Mouse (Mus musculus): Measurements from ENCODE around the gene Fgfrl1. TPM values are rescaled to one million over a fixed set of nuclear protein-coding genes. Genes with fewer than 3 reads are reported as not detected.

Gene Fgfrl1
- polyA plus RNA-seq, 1 experiment = 30.9 TPM

GRCm38 (mm10) chr5:108653341-108653740 lies 38.8 kb upstream of the Fgfrl1 start:
- no peak overlapping the region for H3ac ChIP-seq (ENCODE audit: control insufficient read depth, insufficient read length, low read depth)
- H3K79me3 ChIP-seq (ENCODE audit: low read depth) = no peaks in the 10 kb centered on the region
- H3K36me3 ChIP-seq (ENCODE audit: control insufficient read depth, insufficient read depth) = peaks cover 16% of the 10 kb centered on the region
- H3K27me3 ChIP-seq (ENCODE audit: control insufficient read depth, insufficient read depth, insufficient read length) = no peaks in the 10 kb centered on the region
- H3K4me3 ChIP-seq (ENCODE audit: insufficient read depth, poor library complexity, severe bottlenecking) = no peak overlapping the region
- no peaks in the 10 kb centered on the region for H3K79me2 ChIP-seq (ENCODE audit: control insufficient read depth, insufficient read depth)
- no peak for TF ChIP-seq USF1 (IDR thresholded peaks at IDR 0.05; ENCODE audit: low read depth)
- no peak for TF ChIP-seq MYOG (IDR thresholded peaks at IDR 0.05; ENCODE audit: control insufficient read depth, extremely low read depth, insufficient read length)
- TF ChIP-seq CTCF (IDR thresholded peaks at IDR 0.05; ENCODE audit: control insufficient read depth, insufficient read depth, insufficient read length) = no peak
- TF ChIP-seq MYOD1 (IDR thresholded peaks at IDR 0.05; ENCODE audit: control insufficient read depth, insufficient read length, low read depth) = no peak
- no peak for TF ChIP-seq MAX (IDR thresholded peaks at IDR 0.05)
- TF ChIP-seq CEBPB (IDR thresholded peaks at IDR 0.05; ENCODE audit: low read depth) = no peak
- no peak for TF ChIP-seq FOSL1 (IDR thresholded peaks at IDR 0.05; ENCODE audit: insufficient read depth, low read length, poor library complexity, severe bottlenecking)

GRCm38 (mm10) chr5:108654444-108654990 lies 37.7 kb upstream of the Fgfrl1 start:
- TF ChIP-seq MYOG (IDR thresholded peaks at IDR 0.05; ENCODE audit: control insufficient read depth, extremely low read depth, insufficient read length) (no peak), CTCF (IDR thresholded peaks at IDR 0.05; ENCODE audit: control insufficient read depth, insufficient read depth, insufficient read length) (no peak), MYOD1 (IDR thresholded peaks at IDR 0.05; ENCODE audit: control insufficient read depth, insufficient read length, low read depth) (no peak), MAX (IDR thresholded peaks at IDR 0.05) (no peak), USF1 (IDR thresholded peaks at IDR 0.05; ENCODE audit: low read depth) (no peak), CEBPB (IDR thresholded peaks at IDR 0.05; ENCODE audit: low read depth) (no peak), FOSL1 (IDR thresholded peaks at IDR 0.05; ENCODE audit: insufficient read depth, low read length, poor library complexity, severe bottlenecking) (no peak)
- Histone ChIP-seq H3K36me3 (ENCODE audit: control insufficient read depth, insufficient read depth) (peaks cover 16% of the 10 kb centered on the region), H3K79me2 (ENCODE audit: control insufficient read depth, insufficient read depth) (peaks cover 5% of the 10 kb centered on the region), H3K27me3 (ENCODE audit: control insufficient read depth, insufficient read depth, insufficient read length) (no peaks in the 10 kb centered on the region), H3K79me3 (ENCODE audit: low read depth) (no peaks in the 10 kb centered on the region), H3K4me3 (ENCODE audit: insufficient read depth, poor library complexity, severe bottlenecking) (no peak overlapping the region), H3ac (ENCODE audit: control insufficient read depth, insufficient read length, low read depth) (no peak overlapping the region)

- Histone ChIP-seq H3ac (ENCODE audit: control insufficient read depth, insufficient read length, low read depth) (no peak overlapping the region), H3K36me3 (ENCODE audit: control insufficient read depth, insufficient read depth) (peaks cover 16% of the 10 kb centered on the region), H3K79me3 (ENCODE audit: low read depth) (peaks cover 4% of the 10 kb centered on the region), H3K27me3 (ENCODE audit: control insufficient read depth, insufficient read depth, insufficient read length) (no peaks in the 10 kb centered on the region), H3K79me2 (ENCODE audit: control insufficient read depth, insufficient read depth) (peaks cover 13% of the 10 kb centered on the region), H3K4me3 (ENCODE audit: insufficient read depth, poor library complexity, severe bottlenecking) (no peak overlapping the region)
- TF ChIP-seq CTCF (IDR thresholded peaks at IDR 0.05; ENCODE audit: control insufficient read depth, insufficient read depth, insufficient read length) (no peak), FOSL1 (IDR thresholded peaks at IDR 0.05; ENCODE audit: insufficient read depth, low read length, poor library complexity, severe bottlenecking) (no peak), MYOG (IDR thresholded peaks at IDR 0.05; ENCODE audit: control insufficient read depth, extremely low read depth, insufficient read length) (no peak), MYOD1 (IDR thresholded peaks at IDR 0.05; ENCODE audit: control insufficient read depth, insufficient read length, low read depth) (no peak), USF1 (IDR thresholded peaks at IDR 0.05; ENCODE audit: low read depth) (no peak), MAX (IDR thresholded peaks at IDR 0.05) (no peak), CEBPB (IDR thresholded peaks at IDR 0.05; ENCODE audit: low read depth) (no peak)
Measured at GRCm38 (mm10) chr5:108655381-108655780, 36.8 kb upstream of the Fgfrl1 start.

DNA sequence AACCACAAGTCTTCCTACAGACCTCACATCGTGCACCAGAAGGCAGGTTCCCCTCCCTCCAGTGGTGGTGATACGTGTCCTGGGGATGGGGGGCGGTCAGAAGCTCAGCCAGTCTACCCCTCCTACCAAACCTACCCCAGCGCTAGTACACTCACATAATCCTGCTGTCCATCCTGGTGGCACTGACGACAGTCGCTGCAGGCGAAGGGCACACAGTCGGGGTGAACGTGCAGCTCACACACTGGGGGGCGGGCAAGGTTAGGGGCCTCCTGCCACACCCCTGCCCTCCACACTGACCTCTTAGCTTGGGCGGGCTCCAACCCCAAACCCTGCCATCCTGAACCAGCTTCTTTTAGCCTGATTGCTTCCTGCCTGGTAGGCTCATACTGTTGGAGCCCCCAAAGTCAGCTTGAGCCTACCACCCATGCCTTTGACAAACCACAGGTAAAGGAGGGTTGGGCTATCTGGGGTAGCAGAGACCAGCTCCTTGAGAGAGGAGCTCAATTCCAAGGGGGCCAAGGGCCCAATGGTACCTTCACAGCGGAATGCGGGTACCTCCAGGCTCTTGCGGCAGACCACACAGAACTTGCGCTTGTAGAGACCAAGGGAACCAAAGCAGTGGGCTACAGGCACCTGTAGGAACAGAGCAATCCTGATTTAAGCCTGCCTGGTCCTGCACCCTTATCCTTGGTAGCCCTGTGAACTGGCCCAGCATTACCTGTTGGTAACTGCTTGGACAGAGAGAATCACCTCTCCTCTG lies 36.1 kb upstream of the Fgfrl1 start:
- H3ac ChIP-seq (ENCODE audit: control insufficient read depth, insufficient read length, low read depth) = no peak overlapping the region
- peaks cover 13% of the 10 kb centered on the region for H3K79me2 ChIP-seq (ENCODE audit: control insufficient read depth, insufficient read depth)
- no peaks in the 10 kb centered on the region for H3K27me3 ChIP-seq (ENCODE audit: control insufficient read depth, insufficient read depth, insufficient read length)
- TF ChIP-seq MYOD1 (IDR thresholded peaks at IDR 0.05; ENCODE audit: control insufficient read depth, insufficient read length, low read depth) (no peak), MYOG (IDR thresholded peaks at IDR 0.05; ENCODE audit: control insufficient read depth, extremely low read depth, insufficient read length) (no peak), CEBPB (IDR thresholded peaks at IDR 0.05; ENCODE audit: low read depth) (no peak), CTCF (IDR thresholded peaks at IDR 0.05; ENCODE audit: control insufficient read depth, insufficient read depth, insufficient read length) (no peak), MAX (IDR thresholded peaks at IDR 0.05) (no peak), USF1 (IDR thresholded peaks at IDR 0.05; ENCODE audit: low read depth) (no peak), FOSL1 (IDR thresholded peaks at IDR 0.05; ENCODE audit: insufficient read depth, low read length, poor library complexity, severe bottlenecking) (no peak)
- peaks cover 4% of the 10 kb centered on the region for H3K79me3 ChIP-seq (ENCODE audit: low read depth)
- H3K36me3 ChIP-seq (ENCODE audit: control insufficient read depth, insufficient read depth) = peaks cover 16% of the 10 kb centered on the region
- no peak overlapping the region for H3K4me3 ChIP-seq (ENCODE audit: insufficient read depth, poor library complexity, severe bottlenecking)

GRCm38 (mm10) chr5:108657406-108657805 lies 34.8 kb upstream of the Fgfrl1 start:
- peaks cover 16% of the 10 kb centered on the region for H3K36me3 ChIP-seq (ENCODE audit: control insufficient read depth, insufficient read depth)
- peaks cover 13% of the 10 kb centered on the region for H3K79me2 ChIP-seq (ENCODE audit: control insufficient read depth, insufficient read depth)
- no peaks in the 10 kb centered on the region for H3K27me3 ChIP-seq (ENCODE audit: control insufficient read depth, insufficient read depth, insufficient read length)
- H3K79me3 ChIP-seq (ENCODE audit: low read depth) = peaks cover 4% of the 10 kb centered on the region
- no peak overlapping the region for H3K4me3 ChIP-seq (ENCODE audit: insufficient read depth, poor library complexity, severe bottlenecking)
- TF ChIP-seq CEBPB (IDR thresholded peaks at IDR 0.05; ENCODE audit: low read depth) (no peak), FOSL1 (IDR thresholded peaks at IDR 0.05; ENCODE audit: insufficient read depth, low read length, poor library complexity, severe bottlenecking) (no peak)
- H3ac ChIP-seq (ENCODE audit: control insufficient read depth, insufficient read length, low read depth) = no peak overlapping the region
